Mouse (Mus musculus): ENCODE data around the gene Atf3. TPM values are rescaled to one million over a fixed set of nuclear protein-coding genes. Genes with fewer than 3 reads are reported as not detected.
"Not testable (repeated sequence)": the region's sequence is repeated elsewhere in the genome, so short reads cannot be mapped to it uniquely, and the experiment has no call there.

The Atf3 gene
- polyA plus RNA-seq, 3 experiments from 2014 or later = not detected

DNA sequence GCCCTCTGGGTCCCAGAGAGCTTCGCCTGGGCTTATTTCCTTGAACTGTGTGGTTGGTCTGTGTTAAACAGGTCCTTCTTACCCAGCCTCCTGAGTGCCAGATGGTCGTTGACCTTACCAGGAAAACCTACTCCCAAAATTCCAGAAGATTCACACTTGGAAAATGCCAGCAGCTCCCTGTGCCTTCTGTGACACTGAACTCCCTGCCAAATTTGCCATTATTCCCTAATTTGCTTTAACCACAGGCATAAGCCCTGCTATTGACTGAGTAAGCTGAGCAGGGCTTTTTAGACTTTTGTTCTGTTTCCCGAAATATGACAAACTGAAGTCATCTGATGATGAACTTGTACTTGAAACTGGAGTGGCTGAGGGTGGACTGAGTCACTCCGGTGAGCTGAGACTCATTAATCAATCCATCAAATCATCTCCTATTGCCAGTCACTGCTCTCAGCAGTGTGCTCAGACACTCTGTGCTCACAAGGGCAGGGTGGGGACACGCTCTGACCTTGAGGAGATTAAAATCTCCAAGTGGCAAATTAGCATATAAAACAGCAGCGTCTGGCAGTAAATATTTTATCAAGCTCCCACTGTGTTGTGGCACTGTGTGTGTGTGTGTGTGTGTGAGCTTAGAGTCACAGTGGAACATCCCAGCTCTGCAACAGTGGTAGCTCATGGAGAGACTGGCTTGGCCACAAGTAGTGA lies 28.0 kb downstream of the Atf3 start:
- ATAC-seq = no peak

DNA sequence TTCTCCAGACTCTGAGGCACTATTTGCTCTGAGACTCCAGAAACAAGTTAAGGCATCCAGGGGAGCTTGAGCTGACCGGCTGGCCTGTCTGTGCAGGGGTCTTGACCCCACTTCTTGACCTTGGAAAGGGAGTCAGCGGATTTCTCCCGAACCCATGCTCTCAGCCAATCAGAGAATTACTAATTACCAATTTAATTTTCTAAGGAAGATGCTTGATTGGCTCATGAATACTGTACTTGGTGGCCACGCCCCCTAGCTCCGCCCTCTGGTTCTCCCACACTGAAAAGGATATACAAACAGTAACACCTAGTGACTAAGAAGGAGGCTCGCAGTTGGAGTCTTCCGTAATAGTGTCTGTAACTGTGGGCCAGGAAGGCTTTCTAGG lies 31.5 kb downstream of the Atf3 start:
- ATAC-seq = no peak

DNA sequence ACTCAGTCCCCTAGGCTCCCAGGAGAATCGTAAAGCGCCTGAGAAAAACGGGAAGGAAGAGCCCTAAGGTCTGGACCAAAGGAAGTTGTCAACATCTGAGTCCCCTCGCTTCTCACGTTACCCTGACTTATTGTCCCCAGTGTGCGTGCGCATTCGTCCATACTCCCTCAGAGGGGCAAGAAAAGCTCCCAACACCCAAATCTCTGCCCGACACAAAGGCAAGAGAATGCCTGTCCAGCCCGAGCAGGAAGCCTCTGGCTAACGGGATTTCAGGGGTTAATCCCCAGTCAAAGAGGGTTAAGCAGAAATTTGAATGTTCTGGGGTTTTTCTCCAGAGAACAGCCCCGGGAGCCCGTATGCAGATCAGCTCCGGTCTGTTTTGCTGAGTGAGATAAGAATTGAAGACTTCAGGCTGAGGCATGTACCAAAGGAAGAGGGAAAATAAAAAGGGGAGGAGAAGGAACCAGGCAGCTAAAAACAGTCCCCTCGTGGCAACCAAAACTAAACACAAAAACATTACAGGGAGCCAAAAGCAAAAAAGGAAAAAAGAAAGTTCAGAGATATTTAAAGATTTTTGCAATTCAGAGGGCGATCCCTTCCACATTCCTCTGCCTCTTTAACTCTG lies 32.0 kb downstream of the Atf3 start:
- ATAC-seq = no peak

DNA sequence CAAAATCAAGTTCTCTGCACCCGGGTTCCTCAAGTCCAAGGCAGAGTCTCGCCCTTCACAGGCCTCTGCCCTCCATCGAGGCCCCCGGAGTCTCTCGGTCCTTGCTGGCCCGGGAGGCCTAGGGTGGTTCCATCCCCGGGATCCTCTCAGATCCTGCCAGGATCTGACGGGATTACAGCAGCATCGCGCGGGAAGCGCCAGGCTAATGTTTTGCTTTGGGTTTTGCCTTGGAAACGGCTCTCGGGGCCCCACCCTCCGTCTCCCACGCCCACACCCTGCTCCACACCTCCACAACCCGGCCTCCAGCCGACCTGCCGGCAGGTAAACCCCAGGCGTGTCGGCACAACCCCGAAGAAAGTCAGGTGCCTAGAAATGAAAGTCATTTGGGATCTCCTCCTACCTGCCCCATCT lies 33.0 kb downstream of the Atf3 start:
- peak; percentile 7 for ATAC-seq

DNA sequence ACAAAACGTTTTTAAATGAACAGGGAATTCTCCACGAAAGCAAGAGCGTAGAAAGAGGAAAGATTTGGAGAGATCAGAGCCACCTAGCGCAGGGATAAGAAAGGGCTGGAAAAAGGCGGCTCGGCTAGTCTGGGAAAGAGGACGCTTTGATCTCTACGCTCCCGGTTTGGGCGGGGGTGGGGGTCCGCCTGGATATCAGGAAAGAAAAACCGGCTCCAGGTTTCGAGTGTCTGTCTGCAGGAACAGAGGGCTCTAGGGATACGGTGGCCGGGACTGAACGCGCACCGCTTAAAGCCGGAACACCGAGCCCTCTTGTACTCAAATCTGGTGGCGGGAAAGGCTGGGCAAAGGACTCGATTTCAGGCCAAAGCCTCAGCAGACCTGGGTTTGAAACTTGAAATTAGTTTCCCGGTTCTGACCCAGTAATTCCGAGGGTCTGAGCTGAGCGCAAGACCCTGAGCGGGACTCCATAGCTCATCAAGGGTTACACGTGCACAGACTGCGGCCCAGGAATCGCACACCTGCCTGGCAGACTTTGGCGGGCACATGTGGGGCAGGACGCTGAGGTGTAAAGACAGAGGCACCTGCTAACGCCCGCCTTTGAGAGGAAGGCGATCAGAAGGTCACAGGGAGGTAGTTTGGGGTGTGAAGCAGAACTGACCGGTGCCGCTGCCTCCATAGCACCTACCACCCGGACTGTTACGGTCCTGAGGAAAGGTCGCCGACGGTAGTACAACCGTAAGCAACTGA lies 33.6 kb downstream of the Atf3 start:
- no peak for ATAC-seq

DNA sequence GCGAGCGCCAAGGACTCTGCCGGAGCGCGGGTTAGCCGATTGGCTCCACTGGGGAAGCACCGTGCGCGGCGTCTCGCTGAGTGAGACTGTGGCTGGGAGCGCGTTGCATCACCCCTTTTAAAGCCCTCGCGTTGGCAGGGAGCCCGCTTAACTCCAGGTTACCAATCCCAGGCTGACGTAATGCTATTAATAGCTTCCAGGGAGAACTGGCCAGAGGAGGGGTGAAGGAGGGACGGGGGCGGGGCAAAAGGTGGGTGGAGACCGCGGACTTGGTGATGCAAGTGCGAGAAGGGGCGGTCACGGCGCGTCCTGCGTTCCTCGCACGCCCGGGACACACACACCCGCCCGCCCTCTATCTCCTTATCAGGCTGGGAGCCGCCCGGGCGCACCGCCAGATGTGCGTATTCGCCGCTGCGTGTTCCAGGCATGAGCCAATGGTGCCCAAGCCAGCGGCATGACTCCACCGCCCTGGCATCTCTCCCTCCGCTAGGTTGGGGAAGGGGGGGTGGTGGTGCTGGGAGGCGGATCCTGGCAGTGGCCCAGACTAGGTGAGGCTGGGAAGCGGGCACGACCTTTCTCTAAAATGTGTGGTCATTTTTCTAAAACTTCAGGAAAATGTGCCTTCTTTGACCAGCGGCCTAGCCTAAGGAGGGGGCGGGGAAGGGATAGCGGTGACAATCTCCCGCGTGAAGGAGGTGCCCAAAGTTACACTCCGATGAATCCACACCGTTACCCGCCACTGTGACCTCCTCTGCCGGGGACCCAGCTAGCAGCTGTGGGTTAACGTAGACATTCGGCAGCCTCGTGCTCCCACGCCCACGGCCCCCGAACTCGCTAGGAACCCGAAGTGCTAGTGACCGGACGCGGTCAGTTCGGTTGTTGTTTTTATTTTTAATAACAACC lies 34.4 kb downstream of the Atf3 start:
- ATAC-seq = peak; percentile 54

DNA sequence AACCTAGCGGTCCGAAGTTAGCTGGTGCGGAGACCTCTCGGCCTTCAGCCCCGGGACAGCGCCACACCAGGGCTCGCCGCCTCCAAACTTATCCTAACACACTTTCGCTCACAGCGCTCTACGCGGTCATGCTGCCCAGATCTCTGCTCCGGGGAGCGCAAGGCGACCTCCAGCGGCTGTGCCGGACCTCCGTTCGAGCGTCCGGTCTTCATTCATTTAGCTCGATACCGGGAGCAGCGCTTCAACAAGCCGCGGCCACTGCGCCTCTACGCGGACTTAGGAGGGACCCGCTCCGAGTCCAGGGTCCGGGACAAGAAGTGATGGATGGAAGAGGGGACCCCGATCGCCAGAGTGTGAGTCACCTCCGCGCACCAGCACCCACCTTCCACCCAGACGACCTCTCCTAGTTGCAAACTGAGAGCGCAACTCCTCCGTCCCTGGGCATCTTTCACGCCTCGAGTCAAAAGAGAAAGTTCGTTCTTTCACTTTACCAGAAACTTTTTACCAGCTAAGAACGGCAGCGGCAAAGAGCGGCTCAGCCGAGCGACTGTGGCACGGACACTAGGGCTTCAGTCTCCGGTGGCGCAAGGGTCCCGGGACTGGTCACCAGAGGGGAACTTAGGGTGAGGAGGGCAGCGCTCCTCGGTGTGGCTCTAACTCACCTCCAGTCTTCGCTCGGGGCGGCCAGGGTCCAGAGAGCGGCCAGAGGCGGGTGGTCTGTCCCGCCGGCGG lies 35.2 kb downstream of the Atf3 start:
- ATAC-seq = peak; percentile 7

DNA sequence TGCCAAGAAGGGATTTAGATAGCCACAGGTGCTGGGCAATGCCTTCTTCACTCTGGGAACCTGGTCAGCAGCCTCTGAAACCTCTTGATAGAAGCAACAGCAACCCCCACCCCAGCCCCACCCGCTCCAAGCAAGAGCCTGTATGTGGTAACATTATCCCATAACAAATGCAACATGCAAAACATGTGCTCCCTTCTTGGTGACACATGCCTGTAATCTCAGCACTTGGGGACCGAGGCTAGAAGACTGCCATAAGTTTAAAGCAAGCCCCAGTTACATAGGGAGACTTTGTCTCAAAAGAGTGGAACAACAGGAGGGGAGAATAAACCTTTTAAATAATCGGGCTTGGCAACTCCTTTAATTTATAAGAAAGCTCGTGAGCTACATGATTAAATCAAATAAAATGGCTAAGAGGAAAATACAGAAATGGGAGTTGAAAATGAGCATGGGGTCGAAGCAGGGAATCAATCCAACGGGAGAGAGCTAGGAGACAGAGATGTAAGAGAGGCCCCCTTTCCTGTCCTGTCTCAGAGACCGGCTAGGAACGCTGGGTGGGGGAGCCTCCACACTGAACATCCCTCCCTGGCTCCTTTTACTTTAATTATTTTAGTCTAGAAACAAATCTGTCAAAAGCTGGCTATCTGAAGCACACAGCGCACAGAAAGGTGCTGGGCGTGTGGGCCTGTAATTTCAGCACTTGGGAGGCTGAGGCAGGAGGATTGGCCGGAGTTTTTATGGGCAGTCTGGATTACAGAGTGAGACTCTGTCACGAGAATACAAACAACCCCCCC lies 36.2 kb downstream of the Atf3 start:
- ATAC-seq = no peak

DNA sequence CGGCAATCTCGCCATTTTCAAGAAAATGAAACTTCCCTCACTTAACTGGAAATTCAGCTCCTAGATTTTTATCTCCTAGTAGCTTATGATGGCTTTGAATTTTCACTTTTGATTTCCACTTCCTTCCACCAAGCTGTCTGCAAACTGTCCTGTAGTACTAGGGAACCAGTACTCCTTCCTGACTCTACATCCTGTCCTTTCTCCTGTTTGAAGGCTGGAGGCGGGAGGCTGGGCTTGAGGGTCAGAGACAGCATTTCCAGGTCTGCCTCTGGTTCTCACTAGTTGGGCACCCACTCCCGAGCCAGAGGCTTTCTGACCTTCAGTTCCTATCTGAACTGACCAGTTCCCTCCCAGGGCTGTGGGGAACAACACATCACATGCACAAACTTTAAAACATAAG lies 37.4 kb downstream of the Atf3 start:
- no peak for ATAC-seq

DNA sequence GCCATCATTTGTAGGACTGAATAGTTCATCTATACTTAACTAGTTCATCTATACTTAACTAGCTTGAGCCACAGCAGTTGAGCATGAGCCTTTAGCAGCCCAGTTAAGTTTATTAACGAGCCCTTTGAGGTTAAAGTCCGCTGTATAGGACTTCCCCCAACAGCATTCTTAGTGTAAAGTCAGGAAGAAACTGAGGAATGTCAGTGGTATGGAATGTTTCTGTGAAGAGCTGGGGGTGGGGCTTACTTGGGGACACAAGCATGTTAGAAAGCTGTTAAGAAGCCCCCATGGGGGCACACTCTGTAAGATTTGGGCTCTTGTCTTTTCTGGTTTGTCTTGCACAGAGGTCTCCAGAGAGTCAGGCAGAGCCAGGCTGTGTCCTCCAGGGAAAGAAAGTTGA lies 38.0 kb downstream of the Atf3 start:
- ATAC-seq = no peak

DNA sequence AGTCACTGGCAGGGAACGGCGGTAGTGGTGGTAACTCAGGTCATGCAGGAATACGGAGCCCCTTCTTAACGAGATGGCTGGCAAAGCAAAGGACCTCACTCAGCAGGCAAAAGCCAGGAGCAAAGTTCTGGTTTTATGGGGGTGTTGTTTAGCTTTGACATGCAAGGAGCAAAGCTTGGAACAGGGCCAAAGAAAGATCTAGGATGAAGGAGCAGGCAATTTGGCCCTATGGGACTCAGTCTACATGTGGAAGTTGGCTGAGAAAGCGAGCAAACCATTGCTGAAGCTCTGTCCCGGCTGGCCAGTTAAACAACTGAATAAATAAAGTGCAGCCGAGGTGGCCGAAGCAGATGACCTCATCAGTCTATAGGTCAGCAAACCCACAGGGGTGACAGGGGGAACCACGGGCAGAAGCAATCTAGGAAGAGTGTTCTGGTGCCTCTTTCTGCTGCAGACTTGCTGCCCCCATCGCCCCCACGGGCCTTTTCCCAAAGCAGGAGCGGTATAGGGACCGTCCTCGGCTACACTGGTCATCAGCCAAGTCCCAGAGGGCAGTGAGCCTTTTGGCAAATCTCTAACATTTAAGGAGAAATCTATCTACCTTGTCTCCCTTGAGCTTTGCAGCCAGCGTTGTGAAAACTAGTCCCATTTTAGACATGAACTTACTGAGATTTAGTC lies 39.2 kb downstream of the Atf3 start:
- no peak for ATAC-seq

DNA sequence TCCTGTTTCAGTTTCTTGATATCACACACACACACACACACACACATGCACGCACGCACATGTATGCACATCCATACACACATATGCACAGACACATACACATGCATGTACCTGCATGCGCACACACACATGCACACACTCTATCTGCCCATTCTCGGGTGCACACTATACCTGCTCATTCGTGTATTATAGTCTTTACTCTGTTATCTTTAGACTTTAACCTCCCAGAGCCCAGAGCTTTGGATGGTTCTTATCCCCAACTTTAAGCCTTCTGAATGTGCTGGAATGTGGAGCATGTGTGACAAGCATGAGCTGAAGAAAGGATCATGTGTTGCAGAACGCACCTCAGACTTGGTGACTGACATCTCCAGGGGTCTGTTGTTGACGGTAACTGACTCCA lies 41.0 kb downstream of the Atf3 start:
- ATAC-seq = no peak

DNA sequence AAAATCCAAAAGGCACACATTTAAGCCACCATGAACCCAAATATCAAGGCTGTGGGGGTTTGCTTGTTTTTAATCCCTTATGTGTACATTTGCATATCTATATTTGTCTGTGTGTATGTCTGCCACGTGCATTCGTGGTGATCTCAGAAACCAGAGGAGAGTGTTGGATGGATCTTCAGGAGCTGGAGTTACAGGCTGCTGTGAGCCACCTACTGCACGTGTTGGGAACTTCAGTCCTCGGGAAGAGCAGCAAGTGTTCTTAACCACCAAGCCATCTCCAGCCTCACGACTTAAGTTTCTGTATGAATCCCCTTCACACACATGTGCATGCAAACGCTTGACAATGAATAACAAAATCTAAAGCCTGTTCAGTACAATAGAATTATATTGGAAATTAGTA lies 45.4 kb downstream of the Atf3 start:
- no peak for ATAC-seq

DNA sequence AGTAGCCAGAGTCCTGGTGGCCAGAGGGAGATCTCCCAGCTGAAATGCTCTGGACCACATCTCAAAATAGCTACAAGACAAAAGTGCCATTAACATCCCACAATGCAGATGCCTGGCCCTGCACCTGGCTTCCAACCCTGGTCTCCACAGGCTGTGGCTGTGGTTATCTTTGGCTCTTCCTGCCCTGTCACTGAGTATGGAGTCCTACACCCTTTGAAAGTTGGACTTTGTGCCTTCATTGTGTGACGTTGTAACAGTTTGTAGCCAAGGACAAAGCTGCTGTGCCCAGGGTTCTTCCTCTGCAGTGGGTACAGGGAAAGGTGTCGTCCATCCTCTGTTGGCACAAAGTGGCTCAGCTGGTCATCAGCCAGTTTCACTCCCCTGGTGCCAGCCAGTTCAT lies 47.4 kb downstream of the Atf3 start:
- no peak for ATAC-seq

DNA sequence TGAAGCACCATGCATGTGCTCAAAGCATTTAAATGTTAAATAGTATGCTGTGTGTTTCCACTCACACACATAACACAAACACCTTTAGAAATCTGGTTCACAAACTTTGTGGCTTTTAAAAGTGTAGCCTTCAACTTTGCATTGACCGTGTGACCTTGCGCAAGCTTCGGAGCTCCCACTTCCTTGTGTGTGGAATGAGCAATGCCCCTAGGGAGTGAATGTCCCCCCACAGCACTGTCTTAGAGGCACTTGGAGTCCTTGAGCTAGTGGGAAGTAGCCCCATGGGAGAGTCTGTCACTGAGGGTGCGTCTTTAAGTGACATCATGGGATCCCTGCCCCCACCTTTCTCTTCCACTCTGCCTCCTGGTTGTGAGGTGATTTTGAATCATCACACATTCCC lies 51.6 kb downstream of the Atf3 start:
- no peak for ATAC-seq

DNA sequence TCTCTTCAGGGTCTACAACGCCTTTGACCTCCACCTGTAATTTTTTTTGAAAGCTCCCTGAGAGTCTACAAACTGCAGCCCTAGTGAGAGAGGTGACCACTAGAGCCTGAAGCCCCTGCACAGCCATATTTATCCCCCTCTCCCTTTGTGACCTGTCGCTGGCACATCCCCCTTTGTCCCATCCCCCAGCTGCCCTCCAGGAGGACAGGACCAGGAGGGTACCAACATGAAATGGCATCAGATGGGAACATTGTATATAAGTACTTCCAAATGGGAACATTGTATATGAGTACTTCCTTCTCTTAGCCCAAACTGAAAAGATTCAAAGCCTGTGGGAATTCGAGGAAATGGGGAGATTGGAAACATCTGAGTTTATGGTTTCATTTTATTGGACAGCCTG lies 53.1 kb downstream of the Atf3 start, which contains the start of gene Fam71a:
Fam71a (minus strand) TSS at position 101 of the 400 bp plus-strand sequence.
- ATAC-seq = no peak

DNA sequence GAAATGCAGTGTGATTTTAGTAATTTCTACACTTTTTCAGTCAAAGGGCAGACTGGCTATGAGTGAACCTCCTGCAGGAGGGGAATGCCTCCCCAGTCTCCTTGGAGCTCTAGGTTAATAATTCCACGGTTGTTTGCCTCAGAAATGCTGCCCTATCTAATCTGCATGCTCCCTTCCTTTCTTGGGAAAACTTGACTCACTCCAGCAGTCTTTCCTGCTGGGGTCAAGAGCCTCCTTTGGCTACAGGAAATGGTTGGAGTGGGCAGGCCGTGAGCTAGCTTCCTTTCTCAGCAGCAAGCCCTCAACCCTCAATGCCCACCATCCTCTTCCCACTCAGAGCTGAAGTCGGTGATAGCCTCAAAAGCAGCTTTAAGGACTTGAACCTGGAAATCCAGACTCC lies 63.5 kb downstream of the Atf3 start:
- no peak for ATAC-seq

DNA sequence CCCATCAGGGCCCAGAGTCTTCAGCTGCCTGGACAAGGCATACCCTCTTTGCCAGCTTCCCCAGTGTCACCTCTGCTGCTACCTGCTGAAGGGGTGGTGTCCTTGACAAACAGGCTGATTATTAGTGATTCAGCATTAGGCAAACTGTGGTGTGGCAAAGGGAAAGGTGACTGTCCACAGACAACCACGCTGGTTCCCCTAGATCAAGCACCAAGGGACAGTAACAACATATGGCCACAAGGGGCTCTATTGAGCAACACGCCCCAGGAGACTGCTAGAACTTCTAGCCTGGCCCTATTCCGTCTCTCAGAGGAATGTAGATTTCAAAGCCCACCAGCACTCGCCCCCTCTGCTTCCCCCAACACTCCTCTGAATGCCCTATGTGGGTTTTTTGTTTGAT lies 64.8 kb downstream of the Atf3 start:
- ATAC-seq = peak; percentile 84

DNA sequence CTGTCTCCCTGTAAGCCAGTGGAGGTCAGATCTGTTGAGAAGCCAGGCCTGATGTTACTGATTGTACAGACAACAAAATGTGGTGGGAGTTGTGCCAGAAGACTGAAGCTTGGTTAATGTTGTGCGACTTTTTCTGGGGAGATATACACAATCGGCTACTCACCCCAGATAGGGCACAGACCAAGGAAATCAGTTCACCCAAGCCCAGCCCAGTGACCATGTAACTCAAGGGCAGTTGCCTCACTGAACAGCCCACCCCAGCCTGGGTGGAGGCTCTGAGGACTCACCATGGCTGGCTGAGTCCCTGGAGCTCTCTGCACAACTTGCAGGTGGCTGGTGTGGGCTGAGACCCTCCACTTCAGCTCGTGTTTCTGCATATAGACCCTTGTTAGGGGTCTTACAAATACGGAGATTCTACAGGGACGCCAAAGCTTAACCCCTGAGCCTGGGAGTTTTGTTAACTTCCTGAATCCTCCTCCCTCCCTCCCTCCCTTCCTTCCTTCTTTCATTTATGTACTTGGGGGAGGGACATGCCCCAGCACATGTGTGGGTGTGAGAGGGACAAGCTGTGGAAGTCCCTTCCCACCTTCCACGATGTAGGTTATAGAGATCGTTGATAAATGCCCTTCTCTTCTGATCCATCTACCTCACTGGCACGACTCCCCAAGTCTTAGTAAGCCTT lies 66.8 kb downstream of the Atf3 start:
- ATAC-seq = no peak

DNA sequence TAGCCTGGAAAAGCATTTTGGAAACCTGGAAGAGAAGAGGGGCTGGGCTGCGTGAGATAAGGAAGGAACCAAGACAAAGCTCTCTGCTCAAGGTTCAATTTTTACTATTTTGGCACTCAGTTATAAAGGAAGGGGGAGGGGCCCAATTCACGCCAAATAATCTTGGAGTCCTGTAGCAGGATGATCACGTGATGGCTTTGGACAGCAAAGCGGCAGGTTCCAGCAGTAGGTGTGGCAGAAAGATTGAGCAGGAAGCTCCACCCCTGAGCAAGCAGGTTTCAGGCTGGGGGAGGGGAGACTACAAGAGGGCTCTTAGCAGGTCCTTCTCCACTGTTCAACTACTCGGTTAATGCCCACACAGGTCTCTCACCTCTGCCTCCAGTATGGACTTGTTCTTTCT lies 68.3 kb downstream of the Atf3 start:
- ATAC-seq = not testable (repeated sequence)
